8 mouse cellular contexts compared by ENCODE assay signal in genomic region chr12:100772230-100772984, GRCm38 (mm10). TPM values are rescaled to one million over a fixed set of nuclear protein-coding genes. Genes with fewer than 3 reads are reported as not detected.
A peak's percentile ranks its signal among the peaks of the same experiment; 100 is the strongest.
DNase-seq lines count a peak whose midpoint lies in the region; ATAC-seq and TF ChIP-seq lines count a peak whose summit lies in the region.

No protein-coding gene starts in this region.

- H3K9me3 ChIP-seq in forebrain, embryonic 14.5 days (replicated peaks; ENCODE audit: control insufficient read depth, low read length): no peaks in the 10 kb centered on the region
- no peaks in the 10 kb centered on the region for H3K9me3 ChIP-seq in forebrain, embryonic 11.5 days (ENCODE audit: control insufficient read depth, low read length)

- H3K4me2 ChIP-seq in forebrain, embryonic 14.5 days (ENCODE audit: low read length): no peak overlapping the region
- H3K4me2 ChIP-seq in forebrain, embryonic 11.5 days (ENCODE audit: low read depth, low read length, severe bottlenecking): no peak overlapping the region

- H3K9ac ChIP-seq in forebrain, embryonic 14.5 days (ENCODE audit: low read length): no peak overlapping the region
- no peak overlapping the region for H3K9ac ChIP-seq in forebrain, embryonic 11.5 days (ENCODE audit: low read length)

- TF ChIP-seq POLR2A in thymus, adult 2 months (IDR thresholded peaks at IDR 0.05; ENCODE audit: control insufficient read depth, extremely low read depth, insufficient read depth, low read length, poor library complexity): no peak

- 41% methylated on average over 7 of the region's 7 CpGs for WGBS in forebrain, embryonic 14.5 days
- 71% methylated on average over 7 of the region's 7 CpGs for WGBS in forebrain, embryonic 11.5 days
- WGBS in thymus, adult 2 months: 4% methylated on average over 7 of the region's 7 CpGs

- H3K4me3 ChIP-seq in forebrain, embryonic 14.5 days (ENCODE audit: low read depth, low read length): no peak overlapping the region
- H3K4me3 ChIP-seq in forebrain, embryonic 11.5 days (ENCODE audit: low read depth, low read length): no peak overlapping the region
- H3K4me3 ChIP-seq in thymus, adult 2 months (ENCODE audit: control insufficient read depth, insufficient read depth, low read length): no peak overlapping the region

- peaks cover 4% of the 10 kb centered on the region; the same call in 1 of the 2 replicates for H3K4me1 ChIP-seq in forebrain, embryonic 14.5 days (ENCODE audit: control insufficient read depth, insufficient read depth, low read length)
- no peaks in the 10 kb centered on the region for H3K4me1 ChIP-seq in forebrain, embryonic 11.5 days (replicated peaks; ENCODE audit: control insufficient read depth, insufficient read depth, low read length)
- H3K4me1 ChIP-seq in thymus, adult 2 months (replicated peaks; ENCODE audit: control insufficient read depth, insufficient read depth, low read length): peaks cover 33% of the 10 kb centered on the region

- no peaks in the 10 kb centered on the region for H3K36me3 ChIP-seq in forebrain, embryonic 14.5 days (ENCODE audit: control insufficient read depth, insufficient read depth, low read length)
- no peaks in the 10 kb centered on the region for H3K36me3 ChIP-seq in forebrain, embryonic 11.5 days (ENCODE audit: control insufficient read depth, insufficient read depth, low read length)
- H3K36me3 ChIP-seq in thymus, adult 2 months (ENCODE audit: control insufficient read depth, insufficient read depth, low read length): no peaks in the 10 kb centered on the region

- intact Hi-C loops in gastrocnemius, postnatal 14 days (cut with DNase I; ENCODE audit: low total_unique reads): no loop called here

- no peak overlapping the region; the same call in 1 of the 2 replicates for H3K27ac ChIP-seq in forebrain, embryonic 14.5 days (ENCODE audit: low read depth, low read length)
- no peak overlapping the region for H3K27ac ChIP-seq in forebrain, embryonic 11.5 days (ENCODE audit: low read depth, low read length)
- H3K27ac ChIP-seq in thymus, adult 2 months (ENCODE audit: control insufficient read depth, insufficient read depth, low read length): no peak overlapping the region

- DNase-seq in forebrain, embryonic 14.5 days (ENCODE audit: low spot score): peak; percentile 65
- DNase-seq in forebrain, embryonic 11.5 days (ENCODE audit: low spot score): no peak
- DNase-seq in thymus, adult 2 months: peak; percentile 48
- no peak for DNase-seq in thymus, adult 18-20 months
- peak; percentile 55 for DNase-seq in gastrocnemius, postnatal 14 days
- peak; percentile 24 to 26 for DNase-seq in layer of hippocampus, adult 18-20 months (ENCODE audit: low spot score in 2 of 2)

- no peaks in the 10 kb centered on the region for H3K27me3 ChIP-seq in forebrain, embryonic 14.5 days (replicated peaks; ENCODE audit: control insufficient read depth, insufficient read depth, low read length)
- no peaks in the 10 kb centered on the region for H3K27me3 ChIP-seq in forebrain, embryonic 11.5 days (ENCODE audit: control insufficient read depth, insufficient read depth, low read length)
- H3K27me3 ChIP-seq in thymus, adult 2 months (ENCODE audit: control insufficient read depth, insufficient read depth, low read length): no peaks in the 10 kb centered on the region

- no peak for TF ChIP-seq CTCF in thymus, adult 2 months (IDR thresholded peaks at IDR 0.05; ENCODE audit: borderline replicate concordance, control insufficient read depth, extremely low read depth, insufficient read depth, low read length, poor library complexity)

- ATAC-seq in forebrain, embryonic 14.5 days: peak; percentile 62
- ATAC-seq in forebrain, embryonic 11.5 days (replicated peaks; ENCODE audit: low FRiP score): no peak
- ATAC-seq in neutrophil, adult 5-6 weeks (ENCODE audit: extremely low read depth, insufficient number of reproducible peaks, low FRiP score, poor library complexity, severe bottlenecking): peak; percentile 44; the same call in 1 of the 2 replicates
- ATAC-seq in cerebellum, adult (ENCODE audit: insufficient number of reproducible peaks, low FRiP score, low TSS enrichment): no peak

RNA-seq across cellular contexts. Expression of gene Dglucy, which starts 6.5 kb away (rescaled TPM):
- polyA plus RNA-seq in forebrain, embryonic 14.5 days (2014; fragmentation: Nextera tagmentation; extraction: Ambion mirVana): 2.7 and 3.8 TPM in 2 replicates
- polyA plus RNA-seq in forebrain, embryonic 11.5 days (2014; fragmentation: Nextera tagmentation; extraction: Ambion mirVana): 0.87 and 0.92 TPM in 2 replicates
- polyA plus RNA-seq in thymus, adult 2 months (2012; rRNA removed): 5.9 and 8.6 TPM in 2 replicates
- total RNA-seq in gastrocnemius, postnatal 14 days (2021): 1 to 10 TPM; 5.9 to 6.5 TPM
- 1 to 10 TPM; 6.2 to 8.6 TPM for total RNA-seq in layer of hippocampus, adult 18-20 months (2021)
- 14.7 and 16.2 TPM in 2 replicates for total RNA-seq in neutrophil, adult 5-6 weeks (2017)

RNA-seq across cellular contexts. Expression of gene Rps6ka5, which starts 45.6 kb away (rescaled TPM):
- polyA plus RNA-seq in forebrain, embryonic 14.5 days (2014; fragmentation: Nextera tagmentation; extraction: Ambion mirVana): 10.3 and 11.7 TPM in 2 replicates
- 3.5 and 4.6 TPM in 2 replicates for polyA plus RNA-seq in forebrain, embryonic 11.5 days (2014; fragmentation: Nextera tagmentation; extraction: Ambion mirVana)
- polyA plus RNA-seq in thymus, adult 2 months (2012; rRNA removed): 4.6 and 4.7 TPM in 2 replicates
- total RNA-seq in gastrocnemius, postnatal 14 days (2021): 10 to 100 TPM in 1 of 2 experiments, 1 to 10 TPM in 1; 7.3 to 13.6 TPM
- total RNA-seq in layer of hippocampus, adult 18-20 months (2021): 10 to 100 TPM; 23.6 to 27.0 TPM
- 51.6 and 55.7 TPM in 2 replicates for total RNA-seq in neutrophil, adult 5-6 weeks (2017)

Comparison
In these comparisons a context has a peak if more than half of its experiments do, and no peak if none do; other contexts are left out.
1. ATAC-seq: peak in forebrain, embryonic 14.5 days (single experiment) and neutrophil, adult 5-6 weeks (single experiment); none in forebrain, embryonic 11.5 days (single experiment) and cerebellum, adult (single experiment).
2. DNase-seq: peak in forebrain, embryonic 14.5 days (single experiment), thymus, adult 2 months (single experiment), gastrocnemius, postnatal 14 days (single experiment) and layer of hippocampus, adult 18-20 months (2 of 2); none in forebrain, embryonic 11.5 days (single experiment) and thymus, adult 18-20 months (0 of 2).